Mouse (Mus musculus): ENCODE results near the gene Pdcd2l.
"Not testable (repeated sequence)": the region's sequence is repeated elsewhere in the genome, so short reads cannot be mapped to it uniquely, and the experiment has no call there.

Gene Pdcd2l

GRCm38 (mm10) chr7:34216474-34216873 lies 20.0 kb upstream of the Pdcd2l start:
- in situ Hi-C loops (cut with MboI; ENCODE audit: unreplicated experiment in 2 of 2): no loop called here

- in situ Hi-C loops (cut with MboI; ENCODE audit: unreplicated experiment in 2 of 2): no loop called here
Observed at GRCm38 (mm10) chr7:34215481-34215880, 19.0 kb upstream of the Pdcd2l start.

DNA sequence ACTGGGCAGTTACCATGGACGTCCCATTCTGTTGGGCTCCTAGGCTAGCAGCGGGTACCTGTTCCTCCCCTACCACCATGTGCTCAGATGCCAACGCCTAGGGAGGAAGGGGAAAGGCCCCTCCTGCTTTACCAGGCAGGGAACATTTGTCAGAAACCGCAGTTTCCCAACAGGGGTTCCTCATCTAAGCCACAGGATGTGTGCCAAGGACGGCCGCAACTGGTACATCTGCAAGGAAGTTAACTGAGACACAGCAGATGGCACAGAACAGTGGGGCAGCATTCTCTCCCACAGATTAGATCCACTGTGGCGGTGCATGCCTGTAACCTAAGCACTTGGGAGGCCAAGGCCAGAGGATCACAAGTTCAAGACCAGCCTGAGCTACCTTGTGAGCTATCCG lies 18.2 kb upstream of the Pdcd2l start:
- in situ Hi-C loops (cut with MboI; ENCODE audit: unreplicated experiment in 2 of 2): no loop called here

GRCm38 (mm10) chr7:34213281-34213680 lies 16.8 kb upstream of the Pdcd2l start:
- in situ Hi-C loops (cut with MboI; ENCODE audit: unreplicated experiment in 2 of 2): no loop called here

DNA sequence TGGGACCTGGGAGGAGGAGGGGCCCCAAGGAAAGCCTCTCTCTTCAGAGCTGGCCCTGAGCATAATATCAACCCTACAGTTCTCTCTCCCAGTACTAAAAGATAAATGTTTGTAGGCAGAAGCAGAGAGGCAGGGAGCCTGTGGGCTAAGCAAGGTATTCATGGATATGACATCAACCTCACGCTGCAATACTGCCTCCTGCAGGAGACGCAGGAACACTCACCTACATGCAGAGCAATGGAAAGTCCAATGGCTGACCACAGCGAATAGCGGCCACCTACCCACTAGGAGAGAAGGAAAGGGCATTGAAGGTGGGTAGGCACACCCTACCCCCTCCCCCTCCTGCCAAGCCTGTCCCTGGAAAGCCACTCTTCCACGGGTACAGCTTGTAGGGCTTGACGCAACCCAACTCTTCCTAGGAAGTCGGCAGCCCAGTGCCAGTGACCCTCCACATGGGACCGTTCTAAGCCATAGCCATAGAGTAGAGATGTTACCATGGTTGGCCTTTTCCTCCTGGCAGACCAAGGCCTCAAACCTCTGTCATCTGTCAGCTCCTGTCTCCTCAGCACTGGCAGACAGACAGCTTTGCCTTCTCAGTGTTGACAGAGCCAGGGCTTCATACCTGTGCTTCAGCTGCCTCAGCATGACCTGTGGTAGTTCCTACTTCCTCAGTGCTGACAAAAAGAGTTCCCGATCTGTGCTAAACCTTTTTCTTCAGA lies 11.7 kb upstream of the Pdcd2l start:
- in situ Hi-C loops (cut with MboI; ENCODE audit: unreplicated experiment in 2 of 2): no loop called here

- in situ Hi-C loops (cut with MboI; ENCODE audit: unreplicated experiment in 2 of 2): no loop called here
Observed at GRCm38 (mm10) chr7:34206331-34206730, 9.9 kb upstream of the Pdcd2l start.

DNA sequence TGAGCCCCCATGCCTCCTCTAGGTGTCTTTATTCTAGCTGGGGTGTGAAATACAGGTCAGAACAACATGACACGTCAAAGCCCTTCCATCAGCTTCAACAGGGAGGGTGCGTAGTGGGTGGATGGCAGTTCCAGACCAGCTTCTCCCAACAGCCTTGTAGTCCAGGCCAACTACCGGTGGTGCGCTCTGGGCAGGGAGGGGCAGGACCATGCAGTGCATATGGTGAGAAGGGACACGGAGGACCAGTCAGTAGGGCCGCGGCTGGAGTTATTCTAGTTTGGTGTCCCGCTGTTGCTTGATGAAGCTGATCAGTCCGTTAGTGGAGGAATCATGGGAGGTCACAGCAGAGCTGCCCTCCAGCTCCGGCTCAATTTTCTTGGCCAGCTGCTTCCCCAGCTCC lies 5.7 kb upstream of the Pdcd2l start:
- in situ Hi-C loops (cut with MboI; ENCODE audit: unreplicated experiment in 2 of 2): loop anchor here in 1 of 2 experiments (5.0 kb wide), 1 partner anchor 405 kb away; no protein-coding TSS in a partner anchor

DNA sequence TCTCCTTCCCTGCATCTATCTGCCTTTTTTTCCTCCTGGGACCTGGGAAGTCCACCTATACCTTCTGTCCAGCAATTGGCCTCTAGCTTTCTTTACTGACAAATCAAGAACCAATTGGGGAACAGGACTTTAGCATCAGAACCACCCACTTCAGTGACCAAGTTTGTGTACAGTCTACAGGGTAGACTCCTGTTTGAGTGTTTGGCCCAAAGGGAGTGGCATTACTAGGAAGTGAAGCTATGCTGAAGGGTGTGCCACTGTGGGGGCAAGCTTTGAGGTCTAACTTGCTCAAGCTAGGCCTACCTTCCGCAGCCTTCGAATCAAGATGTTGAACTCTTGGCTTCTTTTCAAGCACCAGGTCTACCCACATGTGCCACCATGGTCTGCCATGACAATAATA lies 4.4 kb upstream of the Pdcd2l start:
- in situ Hi-C loops (cut with MboI; ENCODE audit: unreplicated experiment in 2 of 2): loop anchor here in 1 of 2 experiments (5.0 kb wide), 1 partner anchor 404 kb away; no protein-coding TSS in a partner anchor

GRCm38 (mm10) chr7:34198346-34198745 lies 1.9 kb upstream of the Pdcd2l start:
- in situ Hi-C loops (cut with MboI; ENCODE audit: unreplicated experiment in 2 of 2): loop anchor here (5.0 to 10.0 kb wide), 3 partner anchors 211 to 404 kb away; no protein-coding TSS in a partner anchor

GRCm38 (mm10) chr7:34195632-34196031 lies 829 bp downstream of the Pdcd2l start:
- in situ Hi-C loops (cut with MboI; ENCODE audit: unreplicated experiment in 2 of 2): loop anchor here (5.0 to 10.0 kb wide), 3 partner anchors 208 to 401 kb away; no protein-coding TSS in a partner anchor

- in situ Hi-C loops (cut with MboI; ENCODE audit: unreplicated experiment in 2 of 2): loop anchor here (5.0 to 10.0 kb wide), 4 partner anchors 36 to 398 kb away; no protein-coding TSS in a partner anchor
Observed at GRCm38 (mm10) chr7:34192825-34193224, 3.6 kb downstream of the Pdcd2l start.

- in situ Hi-C loops (cut with MboI; ENCODE audit: unreplicated experiment in 2 of 2): no loop called here
Observed at GRCm38 (mm10) chr7:34189376-34189989, 7.0 kb downstream of the Pdcd2l start.

DNA sequence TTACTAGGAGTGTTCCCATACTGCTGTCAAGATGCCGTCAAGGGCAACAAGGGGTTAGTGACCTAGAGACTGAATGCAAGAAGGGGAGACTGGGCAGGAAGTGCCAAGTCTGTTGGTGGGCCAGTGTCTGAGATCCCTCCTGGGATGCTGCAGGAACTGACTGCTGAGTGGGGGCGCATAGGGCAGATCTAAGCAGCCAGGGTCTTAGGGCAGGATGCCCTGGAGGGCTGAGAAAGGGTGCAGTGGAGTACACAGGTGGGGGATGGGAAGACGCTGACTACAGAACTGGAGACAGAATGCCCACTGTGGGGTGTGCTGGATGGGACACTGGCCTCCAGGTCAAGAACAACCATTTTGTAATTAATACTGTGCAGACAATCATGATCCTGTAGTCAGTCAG lies 12.7 kb downstream of the Pdcd2l start:
- in situ Hi-C loops (cut with MboI; ENCODE audit: unreplicated experiment in 2 of 2): no loop called here

GRCm38 (mm10) chr7:34183356-34183755 lies 13.1 kb downstream of the Pdcd2l start:
- in situ Hi-C loops (cut with MboI; ENCODE audit: unreplicated experiment in 2 of 2): no loop called here

GRCm38 (mm10) chr7:34176241-34176640 lies 20.2 kb downstream of the Pdcd2l start:
- in situ Hi-C loops (cut with MboI; ENCODE audit: unreplicated experiment in 2 of 2): not testable (repeated sequence)

DNA sequence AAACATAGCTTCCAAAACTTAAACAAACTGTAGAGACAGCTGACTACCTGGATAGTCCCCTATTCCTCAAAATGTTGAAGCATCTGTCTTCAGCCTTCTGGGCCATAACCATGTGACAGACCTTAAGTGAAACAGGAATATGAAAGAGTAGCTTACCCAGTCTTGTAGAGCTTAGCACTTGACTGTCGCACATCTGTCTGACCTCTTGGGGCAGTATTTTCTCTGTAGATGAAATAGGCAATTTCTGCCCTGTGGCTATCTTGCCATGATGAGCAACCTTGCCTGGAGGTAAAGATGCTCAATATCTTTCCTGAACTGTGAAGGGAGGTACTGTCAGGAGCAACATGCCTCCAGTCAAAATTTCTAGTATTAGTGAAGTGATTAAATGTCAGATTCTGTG lies 24.2 kb downstream of the Pdcd2l start:
- in situ Hi-C loops (cut with MboI; ENCODE audit: unreplicated experiment in 2 of 2): no loop called here

DNA sequence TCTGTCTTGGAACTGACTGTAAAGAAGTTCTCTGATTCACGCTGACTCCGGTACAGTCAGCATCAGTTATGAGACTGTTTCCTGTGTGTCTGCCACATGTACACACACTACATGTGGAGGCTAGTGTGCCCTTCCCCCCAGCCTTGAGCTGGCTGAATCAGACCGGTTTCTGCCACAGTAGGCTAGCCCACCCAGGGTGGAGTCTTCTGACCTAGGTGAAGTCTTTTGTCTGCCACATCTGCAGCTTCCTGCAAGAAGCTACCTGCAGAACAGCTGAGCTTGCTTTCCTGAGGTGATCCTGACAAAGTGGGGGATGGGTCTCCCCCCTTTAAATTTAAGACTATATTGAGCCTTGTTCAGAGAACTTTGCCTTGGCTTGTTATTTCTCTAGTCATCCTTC lies 27.0 kb downstream of the Pdcd2l start, which contains the start of gene Uba2:
TSS of gene Uba2 (minus strand) at position 146 of the 400 bp plus-strand sequence.
- in situ Hi-C loops (cut with MboI; ENCODE audit: unreplicated experiment in 2 of 2): no loop called here

DNA sequence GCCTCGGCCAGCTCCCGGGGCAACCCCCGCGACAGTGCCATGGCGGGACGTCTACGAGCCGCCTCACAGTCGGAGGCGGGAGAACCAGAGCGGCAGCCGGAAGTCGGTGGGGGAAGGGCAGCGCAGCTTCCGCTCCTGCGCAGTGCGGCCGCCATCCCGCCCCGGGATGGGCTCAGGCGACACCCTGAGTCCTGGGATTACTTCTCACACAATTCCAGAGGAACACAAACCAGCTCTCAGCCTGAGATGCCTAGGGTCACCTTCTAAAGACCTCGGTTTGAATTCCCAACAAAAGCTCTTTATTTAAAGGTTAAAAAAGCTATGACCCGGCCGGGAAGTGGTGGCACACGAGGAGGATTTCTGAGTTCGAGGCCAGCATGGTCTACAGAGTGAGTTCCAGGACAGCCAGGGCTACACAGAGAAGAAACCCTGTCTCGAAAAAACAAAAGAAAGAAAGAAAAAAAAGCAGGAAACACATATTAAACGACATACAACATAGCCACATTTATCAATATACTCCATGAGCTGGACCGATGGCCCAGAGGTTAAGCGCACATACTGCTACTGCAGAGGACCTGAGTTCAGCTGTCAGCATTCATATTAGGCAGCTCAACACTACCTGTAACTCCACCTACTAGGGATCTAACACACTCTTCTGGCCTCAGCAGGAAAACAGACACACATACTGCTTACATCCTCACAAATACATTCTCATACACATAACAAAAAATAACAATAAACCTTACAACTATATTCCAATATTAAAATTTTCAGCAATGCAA lies 27.8 kb downstream of the Pdcd2l start:
- in situ Hi-C loops (cut with MboI; ENCODE audit: unreplicated experiment in 2 of 2): no loop called here

DNA sequence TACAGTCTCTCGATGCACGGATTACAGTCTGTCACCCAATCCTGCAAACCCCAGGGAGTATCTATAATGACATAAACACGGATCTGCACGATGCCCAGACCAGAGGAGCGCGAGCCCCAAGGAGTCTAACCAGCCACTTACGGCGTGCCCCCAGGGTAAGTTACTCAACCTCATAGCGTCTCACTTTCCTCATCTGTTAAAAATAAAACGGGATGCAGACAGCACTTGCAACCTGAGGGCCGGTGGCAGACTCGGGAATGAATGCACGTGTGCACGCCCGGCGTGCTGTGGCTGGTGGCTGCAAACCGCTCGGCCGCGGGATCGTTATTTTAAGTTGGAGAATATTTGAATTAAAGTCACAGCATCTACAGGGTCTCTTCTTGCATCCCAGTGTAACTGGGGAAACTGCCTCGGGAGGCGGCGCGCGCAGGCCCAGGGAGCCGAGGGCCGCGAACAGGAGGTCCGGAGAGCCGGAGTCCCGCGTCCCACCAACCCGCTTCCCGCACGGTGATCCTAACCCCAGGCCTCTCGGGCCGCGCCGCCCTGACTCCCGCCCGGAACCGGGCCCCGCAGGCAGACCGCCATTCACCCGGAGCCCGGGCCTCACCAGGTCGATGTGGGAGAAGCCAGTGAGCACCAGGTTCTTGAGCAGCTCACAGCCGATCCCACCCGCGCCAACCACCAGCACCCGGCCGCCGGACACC lies 28.5 kb downstream of the Pdcd2l start:
- in situ Hi-C loops (cut with MboI; ENCODE audit: unreplicated experiment in 2 of 2): no loop called here

DNA sequence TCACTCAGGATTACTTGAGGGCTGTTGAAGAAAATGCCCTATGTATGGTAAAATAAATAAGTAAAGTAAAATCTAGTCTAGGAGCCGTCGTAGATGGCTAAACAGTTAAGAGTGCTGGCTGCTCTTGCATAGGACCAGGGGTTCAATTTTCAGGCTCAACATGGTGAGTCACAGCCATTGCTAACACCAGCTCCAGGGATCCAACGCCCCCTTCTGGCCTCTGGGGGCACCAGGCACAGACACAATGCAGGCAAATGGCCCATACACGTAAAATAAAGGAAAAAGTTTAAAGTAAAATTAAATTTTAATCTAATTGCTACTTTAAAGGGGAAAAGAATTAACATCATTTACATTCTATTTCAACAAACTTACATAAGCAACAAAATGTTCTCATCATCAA lies 29.6 kb downstream of the Pdcd2l start:
- in situ Hi-C loops (cut with MboI; ENCODE audit: unreplicated experiment in 2 of 2): no loop called here

Measured in v-Abl transformed pro-B cells (cell line).